Mouse (Mus musculus) cerebellum, postnatal 14 days (tissue): ENCODE results near the gene Orm2.
A peak's percentile ranks its signal among the peaks of the same experiment; 100 is the strongest.

Experiments
- DNase-seq, 2 experiments: peaks; one replicate each; pipeline ENCODE4 v3.0.0; 2021; ENCODE audit warnings: mixed read lengths in 2 of 2

Gene Orm2

GRCm38 (mm10) chr4:63362150-63362549, at the start of gene Orm2:
TSS of gene Orm2 (plus strand) at chr4:63362449.
- peak in 1 of 2 experiments; percentile 28 for DNase-seq

- no peak for DNase-seq
Observed at GRCm38 (mm10) chr4:63314063-63314462, 48.2 kb upstream of the Orm2 start.

GRCm38 (mm10) chr4:63316076-63316746, 46.0 kb upstream of the Orm2 start:
- DNase-seq = no peak

GRCm38 (mm10) chr4:63319566-63319965, 42.7 kb upstream of the Orm2 start:
- DNase-seq = peak; percentile 89 to 93

DNA sequence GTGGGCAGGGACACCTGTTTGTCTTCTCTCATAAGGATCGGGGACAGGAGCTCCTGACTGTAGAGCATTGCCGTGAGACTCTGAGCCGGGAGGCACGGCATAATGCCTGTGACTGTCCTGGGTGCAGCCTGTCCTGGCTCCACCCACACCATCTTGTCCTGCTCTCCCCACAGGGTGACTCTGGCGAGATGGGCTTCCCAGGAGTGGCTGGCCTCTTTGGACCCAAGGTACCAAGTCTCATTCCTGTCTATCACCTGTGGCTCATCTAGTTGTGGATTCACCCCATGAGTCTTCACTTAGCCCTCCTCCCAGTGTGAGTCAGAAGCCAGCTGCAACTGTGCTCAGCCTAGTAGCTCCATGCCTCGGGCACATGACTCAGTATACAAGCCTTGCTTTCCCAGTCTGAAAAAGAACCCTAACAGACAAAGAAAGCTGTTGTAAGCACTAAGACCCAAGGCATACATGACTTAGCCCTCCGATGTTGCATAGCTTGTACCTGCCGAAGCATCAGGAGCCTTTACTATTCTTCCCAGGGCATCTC, 38.9 kb upstream of the Orm2 start:
- DNase-seq = no peak

GRCm38 (mm10) chr4:63333403-63333802, 28.8 kb upstream of the Orm2 start:
- no peak for DNase-seq

DNA sequence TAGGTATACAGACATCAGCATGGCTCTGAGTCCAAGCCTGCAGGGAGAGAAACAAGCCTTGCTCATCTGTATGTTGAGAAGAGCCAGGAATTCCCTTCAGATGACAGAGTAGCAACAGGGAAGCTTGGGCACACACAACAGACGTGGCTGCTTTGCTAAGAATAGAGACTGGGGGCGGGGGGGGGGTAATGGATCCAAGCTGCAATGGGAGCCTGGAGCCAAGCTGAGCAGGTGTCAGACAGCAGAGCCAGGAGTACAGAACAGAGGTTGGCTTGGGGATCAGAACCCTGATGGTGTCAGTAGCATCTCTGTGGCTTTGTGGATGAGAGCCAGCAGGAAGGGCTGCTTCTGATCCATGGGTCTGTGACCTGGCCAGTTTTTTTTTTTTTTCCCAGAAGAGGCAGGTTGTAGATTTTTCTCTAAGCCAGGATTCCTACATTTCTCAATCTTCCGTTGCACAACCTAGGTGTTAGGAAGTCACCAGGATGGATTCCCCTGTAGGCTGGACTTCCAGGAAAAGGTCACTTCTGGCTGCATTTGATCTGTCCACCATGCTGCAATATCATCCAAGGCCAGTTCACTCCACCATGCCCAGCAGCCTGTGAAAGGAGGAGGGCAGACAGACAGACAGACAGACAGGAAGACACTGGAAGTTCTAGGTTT, 23.7 kb upstream of the Orm2 start:
- peak; percentile 66 to 70 for DNase-seq

- DNase-seq = no peak
Observed at GRCm38 (mm10) chr4:63342491-63342890, 19.8 kb upstream of the Orm2 start.

DNA sequence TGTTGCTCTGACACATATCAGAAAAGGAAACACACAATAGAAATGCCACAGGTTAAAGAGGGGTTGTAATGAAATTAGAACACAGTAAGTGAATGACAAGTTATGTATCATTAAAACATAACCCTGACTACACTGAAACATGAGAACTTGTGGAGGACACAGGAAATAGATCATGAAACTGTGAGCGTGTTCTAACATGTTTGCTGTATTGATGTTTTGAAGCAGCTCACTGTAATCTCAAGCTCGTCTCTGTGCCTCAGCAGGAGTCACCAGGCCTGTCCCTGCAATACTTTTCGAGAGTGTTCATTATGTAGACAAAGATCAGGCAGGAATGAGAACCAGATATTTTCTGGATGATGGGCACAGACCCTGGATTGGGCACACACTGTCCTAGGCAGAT, 18.6 kb upstream of the Orm2 start:
- no peak for DNase-seq

DNA sequence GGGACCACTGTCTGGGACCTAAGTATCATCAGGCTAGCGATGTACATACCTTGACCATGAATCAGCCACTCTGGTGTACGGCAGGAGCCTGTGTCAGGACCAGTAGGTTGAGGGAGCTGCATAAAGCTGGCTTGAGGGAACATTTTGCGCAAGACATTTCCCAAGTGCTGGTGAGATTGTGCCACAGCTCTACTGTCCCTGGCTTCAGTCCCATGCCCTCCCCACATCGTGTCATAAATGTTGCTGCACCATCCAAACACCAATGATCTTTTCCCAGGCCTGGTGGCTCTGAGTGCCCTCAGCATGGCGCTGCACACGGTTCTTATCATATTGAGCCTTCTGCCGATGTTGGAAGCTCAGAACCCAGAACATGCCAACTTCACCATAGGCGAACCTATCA, 18.0 kb upstream of the Orm2 start, which contains the start of gene Orm1:
TSS of gene Orm1 (plus strand) at position 266 of the 400 bp plus-strand sequence.
- no peak for DNase-seq

GRCm38 (mm10) chr4:63345261-63345660, 17.0 kb upstream of the Orm2 start:
- no peak for DNase-seq

DNA sequence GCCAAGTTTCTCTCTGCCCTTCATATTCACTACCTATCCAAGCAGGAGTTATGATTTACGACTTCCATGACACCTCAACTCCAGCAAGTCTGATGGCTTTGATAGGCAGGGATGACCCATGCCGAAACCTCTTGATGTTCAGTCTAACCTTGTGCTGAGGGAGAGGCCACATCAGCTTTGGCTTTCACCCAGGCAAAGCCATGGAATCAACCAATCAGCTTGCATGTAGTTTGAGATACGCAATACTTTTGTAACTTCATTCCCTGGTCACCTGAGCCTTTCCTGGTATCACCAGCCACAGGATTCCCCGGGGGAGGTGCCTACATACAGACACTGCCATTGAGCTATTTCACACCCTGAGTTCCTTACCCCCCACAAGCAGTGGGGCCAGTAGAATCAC, 15.6 kb upstream of the Orm2 start:
- no peak for DNase-seq

GRCm38 (mm10) chr4:63348524-63348923, 13.7 kb upstream of the Orm2 start:
- DNase-seq = no peak

- DNase-seq = no peak
Observed at GRCm38 (mm10) chr4:63355877-63356665, 6.2 kb upstream of the Orm2 start, which contains the start of gene Orm3. TSS of gene Orm3 (plus strand) at chr4:63356162.

GRCm38 (mm10) chr4:63356981-63357570, 5.2 kb upstream of the Orm2 start:
- no peak for DNase-seq

DNA sequence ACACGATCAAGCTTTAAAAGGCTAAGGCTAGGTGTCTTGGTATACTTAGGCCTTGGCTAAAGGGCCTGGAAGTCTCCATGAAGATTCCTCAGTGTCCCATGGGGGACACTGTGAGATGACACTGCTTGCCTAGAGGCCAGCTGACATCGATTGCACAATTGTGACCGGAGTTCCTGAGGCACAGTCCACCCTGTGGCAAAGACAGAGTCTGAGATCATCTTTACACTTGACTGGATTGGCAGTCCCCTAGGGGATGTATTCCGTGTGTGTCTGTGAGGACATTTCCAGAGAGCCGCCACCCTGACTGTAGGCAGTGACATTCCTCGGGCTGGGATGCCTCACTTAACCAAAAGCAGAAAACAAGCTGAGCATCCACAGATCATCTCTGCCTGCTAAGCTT, 2.4 kb upstream of the Orm2 start:
- DNase-seq = no peak

DNA sequence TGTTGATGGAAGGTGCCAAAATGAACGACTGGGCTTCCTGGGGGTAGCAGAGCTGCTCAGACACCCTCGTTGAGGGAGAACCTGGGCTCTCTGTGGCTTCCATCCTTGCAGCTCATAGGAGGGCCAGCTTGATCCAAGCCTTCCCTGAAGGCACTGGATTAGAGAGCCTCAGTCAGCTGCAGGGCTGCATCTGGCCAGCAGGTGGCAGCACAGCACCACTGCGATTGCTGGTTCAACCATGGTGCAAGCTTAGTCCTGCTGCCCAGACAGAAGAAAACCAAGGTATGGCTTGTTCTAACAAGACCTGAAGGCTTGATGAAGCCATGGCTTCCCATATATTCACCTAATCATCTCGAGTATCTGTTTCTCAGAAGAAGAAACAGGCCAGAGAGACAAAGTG, 6.3 kb downstream of the Orm2 start:
- peak; percentile 88 to 93 for DNase-seq

GRCm38 (mm10) chr4:63370897-63371296, 8.6 kb downstream of the Orm2 start:
- DNase-seq = no peak

DNA sequence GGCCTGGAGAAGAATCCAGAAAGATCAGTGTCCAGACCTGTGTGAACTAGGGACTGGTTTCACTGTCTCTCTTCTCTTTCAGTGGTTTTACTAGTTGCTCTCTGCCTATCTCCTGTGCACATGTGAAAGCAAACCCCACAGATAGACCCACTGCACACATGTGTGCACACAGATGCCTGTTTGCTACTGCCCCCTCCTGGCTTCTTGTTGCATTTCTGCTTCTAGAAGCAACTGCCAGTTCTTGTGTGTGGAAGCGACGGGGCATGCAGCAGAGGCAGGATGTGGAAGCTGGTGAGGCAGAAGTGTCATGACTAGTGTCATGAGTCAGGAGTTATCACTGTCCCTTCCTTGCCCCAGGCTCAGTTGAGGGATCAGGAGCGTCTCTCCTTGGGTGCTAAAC, 9.6 kb downstream of the Orm2 start:
- DNase-seq = peak in 1 of 2 experiments; percentile 37

GRCm38 (mm10) chr4:63373404-63373803, 11.2 kb downstream of the Orm2 start:
- no peak for DNase-seq

DNA sequence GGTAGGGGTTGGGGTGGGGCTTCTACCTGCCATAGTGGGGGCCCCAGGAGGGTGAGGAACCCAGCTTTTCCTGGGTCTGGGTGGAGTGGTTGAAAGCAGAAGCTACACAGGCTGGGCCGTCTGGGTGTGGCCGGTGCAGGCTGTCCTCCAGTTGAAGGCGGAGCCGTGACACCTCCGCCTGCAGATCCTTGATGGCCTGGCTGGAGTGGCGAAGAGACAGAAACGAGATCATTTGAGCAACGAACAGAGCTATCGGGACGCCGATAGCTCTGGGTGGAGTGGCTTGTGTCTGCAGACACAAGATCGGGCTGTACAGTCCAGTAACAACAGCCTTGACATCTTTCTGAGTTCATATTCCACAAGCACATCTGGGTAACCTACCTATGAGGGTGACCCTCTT, 12.1 kb downstream of the Orm2 start:
- no peak for DNase-seq

DNA sequence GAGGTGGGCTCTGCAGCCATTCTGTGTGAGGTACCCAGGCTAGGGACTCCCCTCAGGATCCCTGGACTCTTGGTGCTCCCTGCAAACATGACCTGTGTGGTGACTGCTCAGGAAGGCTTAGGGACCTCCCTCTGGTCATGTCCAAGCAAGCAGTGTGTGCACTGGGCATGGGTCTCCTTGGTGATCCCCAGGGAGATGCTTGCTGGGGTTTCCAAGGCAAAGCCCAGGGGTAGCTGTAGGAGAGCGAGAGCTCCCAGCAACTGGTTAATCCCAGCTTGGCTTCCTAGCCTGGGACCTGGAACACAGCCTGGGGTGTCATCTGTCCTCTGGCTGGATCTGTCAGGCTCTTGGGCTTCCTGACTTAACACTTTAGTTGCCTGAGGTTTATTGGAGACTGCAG, 13.1 kb downstream of the Orm2 start:
- DNase-seq = peak; percentile 59 to 61

GRCm38 (mm10) chr4:63377483-63377882, 15.2 kb downstream of the Orm2 start:
- no peak for DNase-seq
